Mouse (Mus musculus) kidney, adult 8-10 months (tissue): ENCODE results near the gene Atxn7l1.

Experiments used
- DNase-seq, 2 experiments: peaks; one replicate each; pipeline ENCODE4 v3.0.0; 2022

Atxn7l1 gene

DNA sequence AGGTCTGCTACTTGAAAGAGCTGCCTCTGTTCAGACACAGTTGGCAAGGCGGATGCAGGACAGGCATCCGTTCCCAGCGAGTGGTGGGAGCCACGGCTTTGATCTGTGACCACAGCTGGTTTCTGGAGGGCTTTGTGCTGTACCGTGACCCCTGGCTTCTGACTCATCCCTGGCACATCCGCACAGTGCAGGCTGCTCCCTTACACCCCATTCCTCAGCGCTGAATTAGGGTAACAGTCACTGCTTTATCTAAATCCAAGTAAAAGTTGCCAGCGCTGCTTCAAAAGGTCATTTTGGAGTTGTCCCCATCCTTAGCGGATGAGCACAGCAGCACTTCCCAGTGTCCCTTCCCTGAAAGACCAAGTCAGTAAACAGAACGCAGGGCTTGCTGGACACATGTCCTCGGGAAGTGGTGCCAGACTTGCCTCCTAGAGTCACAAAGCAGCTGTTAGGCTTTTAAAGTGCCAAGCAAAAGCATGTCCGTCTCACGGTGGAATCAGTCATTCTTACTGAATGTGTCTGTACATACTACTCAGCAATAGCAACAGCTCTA is 88.4 kb downstream of the Atxn7l1 start:
- DNase-seq = no peak

- no peak for DNase-seq
Measured at GRCm38 (mm10) chr12:33236344-33237049, 89.0 kb downstream of the Atxn7l1 start.

DNA sequence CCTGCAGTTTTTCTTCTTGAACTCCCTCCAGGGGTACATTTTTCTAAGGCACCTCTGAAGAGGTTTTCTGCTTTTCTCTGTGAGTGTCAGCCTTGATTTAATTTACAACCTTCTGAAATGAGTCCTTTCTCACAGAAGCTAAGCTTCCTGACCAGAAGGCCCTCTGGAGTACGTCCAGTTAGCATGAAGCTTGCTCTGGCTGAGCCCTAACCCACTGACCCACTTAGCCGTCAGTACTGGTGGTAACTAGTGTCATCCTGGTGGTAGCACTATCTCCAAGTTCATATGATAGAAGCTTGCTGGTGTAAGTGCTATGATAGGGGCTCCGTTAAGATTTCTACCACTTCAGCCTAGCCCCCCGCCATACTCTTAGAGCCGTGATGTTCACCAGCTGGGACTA is 89.6 kb downstream of the Atxn7l1 start:
- DNase-seq = no peak

- no peak for DNase-seq
Measured at GRCm38 (mm10) chr12:33242679-33243078, 95.2 kb downstream of the Atxn7l1 start.

DNA sequence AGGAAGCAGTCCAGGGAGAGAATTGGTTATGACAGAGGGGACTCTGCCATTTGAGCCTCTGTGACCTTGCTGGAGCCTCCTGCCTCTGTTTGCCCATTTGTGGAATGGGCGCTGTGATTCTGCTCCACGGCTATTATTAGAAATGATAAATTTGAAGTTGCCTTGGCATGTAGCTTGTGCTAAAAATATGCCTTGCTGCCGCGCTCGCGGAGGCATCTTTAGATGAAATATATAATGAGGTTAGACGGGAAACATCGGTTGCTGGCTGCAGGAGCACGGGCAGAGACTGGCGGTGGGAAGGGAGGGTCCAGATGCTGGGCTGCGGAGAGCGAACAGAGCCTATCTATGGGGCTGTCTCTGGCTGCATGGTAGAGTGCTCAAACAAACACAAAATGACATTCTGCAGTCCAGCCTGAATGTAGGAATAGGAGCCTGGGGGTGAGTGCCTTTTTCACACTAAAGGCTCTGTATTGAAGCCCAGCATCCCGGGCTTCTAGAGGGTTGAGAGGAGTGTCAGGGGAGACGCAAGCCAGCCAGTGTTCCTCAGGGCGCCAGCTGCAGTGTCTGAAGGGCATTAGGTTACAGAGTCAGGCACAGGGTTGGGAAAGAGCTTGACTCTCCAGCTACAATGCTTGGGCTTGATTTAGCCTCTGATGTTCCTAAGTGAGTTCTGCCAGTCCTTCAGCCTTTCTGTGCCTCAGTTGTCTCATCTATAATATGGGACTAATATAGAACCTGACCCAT is 96.8 kb downstream of the Atxn7l1 start:
- no peak for DNase-seq

- peak; percentile 45 to 63 for DNase-seq
Measured at GRCm38 (mm10) chr12:33245455-33245854, 98.0 kb downstream of the Atxn7l1 start.

DNA sequence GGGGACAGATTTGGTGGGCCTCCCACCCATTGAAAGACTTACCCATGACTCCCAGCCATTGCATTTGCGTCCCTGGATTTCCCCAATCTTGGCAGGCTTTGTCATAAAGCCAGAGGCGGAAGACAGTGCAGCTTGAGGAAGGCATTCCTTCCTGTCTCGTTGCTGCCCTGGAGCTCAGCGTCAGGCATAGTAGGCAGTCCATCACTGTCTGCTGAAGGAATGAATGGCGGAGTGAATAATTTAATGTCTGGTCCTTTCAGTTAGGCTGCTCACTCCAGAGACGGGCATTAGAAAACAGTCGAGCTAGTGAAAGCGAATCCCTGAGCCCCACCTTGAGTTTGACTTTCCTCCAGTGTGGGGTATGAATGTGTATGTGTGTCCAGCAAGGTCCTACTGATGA is 99.4 kb downstream of the Atxn7l1 start:
- DNase-seq = no peak

DNA sequence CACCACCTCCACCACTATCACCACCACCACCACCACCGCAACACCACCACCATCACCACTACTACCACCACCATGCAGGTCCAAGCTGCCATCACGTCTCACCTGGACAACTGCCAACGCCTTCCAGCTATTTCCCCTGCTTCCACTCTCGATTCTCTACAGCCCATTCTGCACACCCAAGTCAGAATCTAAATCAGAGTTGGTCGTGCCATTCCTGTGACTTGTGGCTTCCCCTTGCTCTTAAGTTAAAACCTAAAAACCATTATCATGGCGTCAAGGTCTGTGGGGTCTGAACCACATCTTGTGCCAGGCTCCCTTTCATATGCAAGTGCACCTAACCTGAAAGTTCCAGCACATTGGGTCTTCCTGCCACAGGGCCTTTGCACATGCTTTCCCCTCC is 102.7 kb downstream of the Atxn7l1 start:
- DNase-seq = no peak

DNA sequence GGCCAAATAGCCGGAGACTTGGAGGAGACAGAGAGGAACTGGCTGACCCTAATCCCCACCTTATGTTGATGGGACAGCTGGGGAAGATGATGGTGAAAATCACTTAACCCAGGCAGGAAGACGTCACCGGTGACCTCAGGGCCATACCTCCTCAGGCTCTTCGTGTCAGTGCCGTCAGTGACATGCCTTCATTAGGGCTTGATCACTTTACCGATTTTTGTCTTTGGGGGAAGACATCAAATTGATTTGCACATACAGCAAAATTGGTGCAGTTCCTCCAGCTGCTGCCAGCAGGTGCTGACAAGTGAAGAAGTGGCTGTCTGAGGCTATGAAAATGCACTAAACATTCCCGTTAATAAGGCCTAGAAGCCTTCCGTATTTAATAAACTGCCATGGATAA is 103.9 kb downstream of the Atxn7l1 start:
- no peak for DNase-seq

DNA sequence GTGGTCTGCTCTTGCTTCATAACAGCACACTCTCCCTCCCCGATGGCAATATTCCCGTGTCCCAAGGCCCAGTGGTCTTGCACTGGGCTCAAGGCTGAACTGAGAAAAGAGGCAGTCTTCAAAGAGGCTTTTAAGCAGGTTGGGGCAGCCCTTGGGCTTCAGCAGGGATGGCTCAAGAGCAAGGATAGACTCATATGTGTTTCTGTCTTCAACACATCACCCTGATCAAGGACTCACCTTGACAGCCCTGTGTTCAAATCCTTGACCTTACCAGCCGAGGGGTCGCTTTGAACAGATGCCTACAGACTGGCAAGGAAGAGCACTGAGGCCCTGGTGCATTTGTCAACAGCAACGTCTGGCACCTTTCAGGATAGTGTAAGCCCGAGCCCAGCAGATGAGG is 105.1 kb downstream of the Atxn7l1 start:
- no peak for DNase-seq

- DNase-seq = no peak
Measured at GRCm38 (mm10) chr12:33253206-33253605, 105.7 kb downstream of the Atxn7l1 start.

DNA sequence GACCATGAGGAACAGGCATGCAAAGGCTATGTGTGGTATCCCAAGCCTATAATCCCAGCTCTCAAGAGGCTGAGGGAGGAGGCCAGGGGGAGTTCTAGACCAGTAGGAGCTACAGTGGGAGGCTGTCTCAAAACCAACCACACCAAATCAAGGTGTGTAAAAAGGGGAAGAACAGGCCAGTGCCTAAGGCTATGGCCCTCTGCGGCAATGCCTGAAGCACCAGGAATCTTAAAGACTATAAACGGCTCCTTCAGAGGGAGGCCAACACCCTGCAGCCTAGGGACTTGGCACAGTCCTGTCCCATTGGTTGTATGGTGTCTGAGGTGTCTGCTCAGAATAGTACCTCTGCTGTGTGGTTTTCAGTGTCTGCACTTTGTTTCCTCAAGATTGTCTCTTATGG is 107.8 kb downstream of the Atxn7l1 start:
- no peak for DNase-seq

DNA sequence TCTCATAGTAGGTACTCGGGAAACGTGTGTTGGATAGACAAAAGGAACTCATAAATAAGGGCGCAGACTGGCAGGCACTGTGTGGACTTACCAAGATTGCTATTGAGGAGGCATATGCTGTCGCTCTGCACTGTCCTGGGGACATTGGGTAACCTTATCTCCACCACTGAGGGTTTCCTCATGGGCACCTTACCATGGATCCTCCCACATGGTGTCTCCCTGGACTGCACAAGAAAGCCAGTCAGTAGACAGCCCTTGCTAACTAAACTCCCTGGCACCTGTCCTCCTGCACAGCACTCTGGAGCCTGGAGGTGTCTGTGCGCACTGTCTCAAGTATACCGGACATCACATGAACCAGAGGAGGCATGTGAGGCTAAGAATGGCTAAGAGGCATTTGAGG is 108.9 kb downstream of the Atxn7l1 start:
- DNase-seq = no peak

DNA sequence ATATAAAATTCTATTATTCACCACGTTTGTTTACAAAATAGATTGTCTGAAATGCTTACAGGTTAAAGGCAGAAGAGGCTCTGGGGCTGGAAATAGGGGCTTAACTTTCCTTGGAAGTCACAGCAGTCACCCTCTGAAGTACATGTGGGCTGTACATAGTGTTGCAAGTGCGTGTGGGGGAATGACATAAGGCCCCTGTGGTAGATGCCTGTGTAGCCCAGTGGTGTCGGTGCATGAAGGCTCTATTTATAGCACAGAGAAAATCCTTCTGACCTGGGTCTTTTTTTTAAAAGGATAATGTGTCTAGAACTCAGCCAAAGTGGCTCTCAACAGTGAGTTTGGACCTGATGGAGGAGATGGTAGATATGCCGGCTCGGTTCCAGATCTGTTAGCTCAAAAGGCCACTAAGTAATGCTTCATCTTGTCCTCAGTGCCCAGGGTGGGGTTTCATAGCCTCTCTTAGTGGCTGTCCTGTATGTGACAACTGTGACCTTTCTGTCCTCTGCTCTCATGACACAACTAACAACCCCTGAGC is 111.6 kb downstream of the Atxn7l1 start:
- DNase-seq = no peak

- DNase-seq = no peak
Measured at GRCm38 (mm10) chr12:33260575-33260974, 113.1 kb downstream of the Atxn7l1 start.

GRCm38 (mm10) chr12:33265877-33266276 is 118.4 kb downstream of the Atxn7l1 start:
- no peak for DNase-seq

DNA sequence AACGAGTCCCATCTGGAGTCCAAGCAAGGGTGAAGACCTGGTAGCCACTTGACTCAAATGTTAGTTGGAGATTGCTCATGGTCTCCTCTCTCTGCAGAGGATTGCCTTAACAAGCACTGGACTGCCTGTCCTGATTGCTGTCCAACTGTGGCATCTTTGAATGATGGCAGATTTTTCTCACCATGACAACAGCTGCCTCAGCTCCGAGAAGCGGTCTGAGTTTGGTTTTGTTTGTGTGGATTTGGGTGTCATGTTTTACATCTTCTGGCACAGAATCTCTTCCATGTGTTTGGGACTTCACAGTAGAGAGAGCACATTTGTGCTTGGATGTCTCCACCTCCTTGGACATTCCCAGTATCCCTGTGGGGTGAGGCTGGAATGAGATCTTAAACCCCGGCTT is 120.5 kb downstream of the Atxn7l1 start:
- DNase-seq = no peak

DNA sequence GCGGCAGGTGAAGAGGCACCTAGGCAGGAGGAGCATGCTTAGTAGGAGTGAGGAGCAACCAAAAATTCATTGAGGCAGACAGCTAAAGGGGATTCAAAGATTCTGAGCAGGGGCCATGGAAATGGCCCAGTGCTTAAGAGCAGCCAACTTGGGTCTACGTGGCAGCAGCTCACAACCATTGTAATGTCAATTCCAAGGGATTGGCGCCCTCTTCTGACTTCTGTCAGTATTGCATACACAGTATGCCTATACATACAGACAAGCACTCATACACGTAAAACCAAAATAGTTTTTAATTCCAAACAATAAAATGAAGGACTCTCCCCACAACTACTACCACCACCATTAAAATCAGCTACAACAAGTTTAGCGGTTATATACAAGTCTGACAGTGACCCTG is 122.2 kb downstream of the Atxn7l1 start:
- peak in 1 of 2 experiments; percentile 55 for DNase-seq

DNA sequence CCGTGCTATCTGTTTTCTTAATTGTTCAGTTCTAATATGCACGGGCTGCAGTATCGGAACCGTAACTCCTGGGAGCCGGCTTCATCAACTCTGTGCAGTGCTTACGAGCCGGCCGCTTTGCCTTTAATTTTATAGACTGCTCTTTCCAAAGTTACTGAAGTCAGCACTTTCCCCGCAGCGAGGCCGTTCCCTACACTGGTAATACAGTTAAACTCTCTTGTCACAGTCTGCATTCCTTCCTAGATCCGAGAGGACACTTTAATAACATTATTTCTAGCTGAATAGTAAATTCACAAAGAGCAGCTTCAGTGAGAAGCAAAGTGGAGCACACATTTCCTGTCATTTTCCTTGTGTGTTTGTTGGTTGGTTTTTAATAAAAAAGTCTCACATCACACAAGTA is 124.4 kb downstream of the Atxn7l1 start:
- DNase-seq = no peak

DNA sequence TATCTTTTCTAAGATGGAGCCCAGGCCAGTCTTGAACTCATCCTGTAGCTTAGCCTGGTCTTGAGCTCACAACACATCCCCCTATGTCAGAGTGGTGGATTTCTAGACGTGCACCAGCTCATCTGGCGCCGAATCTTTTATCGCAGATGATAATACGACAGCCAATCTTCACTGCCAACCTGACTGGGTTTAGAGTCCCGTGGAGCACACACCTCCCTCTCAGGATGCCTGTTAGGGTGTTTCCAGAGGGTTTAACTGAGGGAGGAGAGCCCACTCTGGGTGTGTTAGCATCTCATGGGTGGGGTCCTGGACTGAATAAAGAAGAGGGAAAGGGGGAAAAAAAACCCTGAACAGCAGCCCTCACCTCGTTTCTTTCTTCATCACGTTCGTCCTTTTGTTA is 124.9 kb downstream of the Atxn7l1 start:
- DNase-seq = no peak

- no peak for DNase-seq
Measured at GRCm38 (mm10) chr12:33273147-33273546, 125.7 kb downstream of the Atxn7l1 start.

DNA sequence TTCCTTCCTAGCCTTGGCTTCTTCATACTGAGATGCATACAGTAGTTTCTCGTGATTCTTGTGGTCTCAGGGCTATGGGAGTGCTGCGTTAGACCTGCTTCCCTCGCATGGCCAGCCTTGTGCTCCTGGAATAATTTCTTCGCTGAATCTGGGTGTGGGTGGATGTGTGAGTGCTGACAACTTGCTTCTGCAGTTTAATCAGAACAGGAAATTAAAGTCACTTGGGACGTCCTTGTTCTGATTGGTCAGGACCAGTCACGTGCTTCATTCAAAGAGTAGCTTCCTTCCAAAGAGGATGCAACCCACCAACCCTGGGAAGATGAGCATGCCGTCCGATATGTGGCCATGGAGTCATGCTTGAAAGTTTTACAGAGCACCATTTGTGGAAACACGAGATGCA is 126.2 kb downstream of the Atxn7l1 start:
- no peak for DNase-seq

- no peak for DNase-seq
Measured at GRCm38 (mm10) chr12:33276028-33276427, 128.5 kb downstream of the Atxn7l1 start.

GRCm38 (mm10) chr12:33277427-33277826 is 129.9 kb downstream of the Atxn7l1 start:
- no peak for DNase-seq
